Mouse (Mus musculus) MEL (cell line): Measurements from ENCODE around the gene P4ha2. TPM values are rescaled to one million over a fixed set of nuclear protein-coding genes. Genes with fewer than 3 reads are reported as not detected.

ENCODE experiments used
- DNase-seq: peaks from one replicate; pipeline ENCODE4 v3.0.0; 2011; ENCODE audit warnings: low read depth, low spot score
- H3K27ac ChIP-seq: 2 replicates; pipeline ENCODE4 v1.5.1; 2012; ENCODE audit warnings: low read depth, mild to moderate bottlenecking, control low read depth, low read length, moderate library complexity; ENCODE audit not compliant: control insufficient read depth
- H3K27me3 ChIP-seq, 2 experiments: fragments of 150-350 bp in 1 of 2; sonication (generic) in 1 of 2; 2 replicates each; pipeline ENCODE4 v1.6.1; 2012; ENCODE audit warnings: low read length in 2 of 2, mild to moderate bottlenecking in 2 of 2, improper control_type of control experiment in 1 of 2, moderate library complexity in 1 of 2; ENCODE audit not compliant: insufficient read depth in 2 of 2, control insufficient read depth in 1 of 2
- H3K36me3 ChIP-seq, 2 experiments: 2 replicates each; pipeline ENCODE4 v1.6.1; 2012 to 2014; ENCODE audit warnings: low read length in 2 of 2, improper control_type of control experiment in 1 of 2, inconsistent platforms in 1 of 2, mild to moderate bottlenecking in 1 of 2; ENCODE audit not compliant: insufficient read depth in 2 of 2, control insufficient read depth in 1 of 2
- H3K4me1 ChIP-seq, 2 experiments: fragments of 150-350 bp in 1 of 2; sonication (generic) in 1 of 2; 2 replicates each; pipeline ENCODE4 v1.6.1; 2012; ENCODE audit warnings: low read length in 2 of 2, improper control_type of control experiment in 1 of 2, mild to moderate bottlenecking in 1 of 2; ENCODE audit not compliant: insufficient read depth in 2 of 2, control insufficient read depth in 1 of 2
- H3K4me3 ChIP-seq, 2 experiments: fragments of 150-350 bp in 1 of 2; sonication (generic) in 1 of 2; 2 replicates each; pipeline ENCODE4 v1.5.1; 2012; ENCODE audit warnings: low read depth in 2 of 2, low read length in 2 of 2, mild to moderate bottlenecking in 2 of 2, moderate library complexity in 2 of 2, control low read depth in 1 of 2, improper control_type of control experiment in 1 of 2; ENCODE audit not compliant: control insufficient read depth in 1 of 2, insufficient read depth in 1 of 2
- H3K79me2 ChIP-seq: 2 replicates; pipeline ENCODE4 v1.6.1; 2012; ENCODE audit warnings: mild to moderate bottlenecking, low read length, moderate library complexity; ENCODE audit not compliant: control insufficient read depth, poor library complexity, insufficient read depth
- H3K9ac ChIP-seq: 2 replicates; pipeline ENCODE4 v1.6.1; 2012; ENCODE audit warnings: low read depth, mild to moderate bottlenecking, control low read depth, low read length, moderate library complexity; ENCODE audit not compliant: control insufficient read depth, poor library complexity, severe bottlenecking
- H3K9me3 ChIP-seq: fragments of 150-350 bp; sonication (generic); replicated peaks from 2 replicates; pipeline ENCODE4 v1.6.1; 2012; ENCODE audit warnings: mild to moderate bottlenecking, low read length, improper control_type of control experiment, moderate library complexity; ENCODE audit not compliant: insufficient read depth
- CHD1 ChIP-seq: IDR thresholded peaks from 2 replicates; pipeline ENCODE4 v1.6.1; 2012; ENCODE audit warnings: low read depth, mild to moderate bottlenecking, inconsistent platforms, low read length, improper control_type of control experiment
- CTCF ChIP-seq, 3 experiments: IDR thresholded peaks in 2 of 3; conservative IDR thresholded peaks in 1 of 3; 2 replicates each; pipeline ENCODE4 v1.5.1; 2011 to 2012; ENCODE audit warnings: low read length in 3 of 3, low read depth in 2 of 3, mild to moderate bottlenecking in 2 of 3, improper control_type of control experiment in 1 of 3, inconsistent platforms in 1 of 3, mixed read lengths in 1 of 3, moderate library complexity in 1 of 3; ENCODE audit not compliant: control insufficient read depth in 1 of 3, insufficient read depth in 1 of 3, poor library complexity in 1 of 3, severe bottlenecking in 1 of 3
- E2F4 ChIP-seq: IDR thresholded peaks from 2 replicates; pipeline ENCODE4 v1.6.1; 2011; ENCODE audit warnings: low read depth, low read length, improper control_type of control experiment, borderline replicate concordance
- EP300 ChIP-seq, 2 experiments: IDR thresholded peaks; 2 replicates each; pipeline ENCODE4 v1.6.1; 2011; ENCODE audit warnings: improper control_type of control experiment in 2 of 2, low read length in 2 of 2, low read depth in 1 of 2, mild to moderate bottlenecking in 1 of 2
- ETS1 ChIP-seq: IDR thresholded peaks from 2 replicates; pipeline ENCODE4 v1.6.1; 2012; ENCODE audit warnings: low read depth, mild to moderate bottlenecking, inconsistent platforms, low read length, improper control_type of control experiment, moderate library complexity
- GABPA ChIP-seq: IDR thresholded peaks from 2 replicates; pipeline ENCODE4 v1.6.1; 2012; ENCODE audit warnings: low read depth, mild to moderate bottlenecking, inconsistent platforms, low read length, improper control_type of control experiment, moderate library complexity
- GATA1 ChIP-seq: IDR thresholded peaks from 2 replicates; pipeline ENCODE4 v1.6.1; 2011; ENCODE audit warnings: low read depth, low read length, improper control_type of control experiment
- MAFK ChIP-seq: IDR thresholded peaks from 2 replicates; pipeline ENCODE4 v1.6.1; 2011; ENCODE audit warnings: low read depth, mild to moderate bottlenecking, low read length, improper control_type of control experiment, borderline replicate concordance
- MEF2A ChIP-seq: IDR thresholded peaks from 2 replicates; pipeline ENCODE4 v1.6.1; 2014; ENCODE audit warnings: low read depth, mild to moderate bottlenecking, inconsistent platforms, low read length, improper control_type of control experiment; ENCODE audit not compliant: poor library complexity, insufficient replicate concordance, severe bottlenecking; ENCODE audit errors: extremely low read depth
- MXI1 ChIP-seq: IDR thresholded peaks from 2 replicates; pipeline ENCODE4 v1.6.1; 2011; ENCODE audit warnings: mild to moderate bottlenecking, low read depth, low read length, improper control_type of control experiment
- MYB ChIP-seq: IDR thresholded peaks from 2 replicates; pipeline ENCODE4 v1.6.1; 2011; ENCODE audit warnings: mild to moderate bottlenecking, low read depth, low read length, improper control_type of control experiment
- MYC ChIP-seq: IDR thresholded peaks from 2 replicates; pipeline ENCODE4 v1.6.1; 2011; ENCODE audit warnings: low read depth, mild to moderate bottlenecking, low read length, improper control_type of control experiment, moderate library complexity
- NRF1 ChIP-seq: IDR thresholded peaks from 2 replicates; pipeline ENCODE4 v1.6.1; 2014; ENCODE audit warnings: low read depth, mild to moderate bottlenecking, inconsistent platforms, low read length, improper control_type of control experiment, moderate library complexity; ENCODE audit not compliant: poor library complexity, insufficient read depth, severe bottlenecking
- POLR2A ChIP-seq, 2 experiments: IDR thresholded peaks; 2 replicates each; pipeline ENCODE4 v1.6.1; 2011 to 2012; ENCODE audit warnings: low read length in 2 of 2, mild to moderate bottlenecking in 2 of 2, control low read depth in 1 of 2, improper control_type of control experiment in 1 of 2, low read depth in 1 of 2, moderate library complexity in 1 of 2; ENCODE audit not compliant: control insufficient read depth in 1 of 2, insufficient read depth in 1 of 2, poor library complexity in 1 of 2
- RCOR1 ChIP-seq: IDR thresholded peaks from 2 replicates; pipeline ENCODE4 v1.6.1; 2012; ENCODE audit warnings: low read depth, mild to moderate bottlenecking, inconsistent platforms, low read length, improper control_type of control experiment
- SMC3 ChIP-seq: IDR thresholded peaks from 2 replicates; pipeline ENCODE4 v1.6.1; 2011; ENCODE audit warnings: low read depth, low read length, improper control_type of control experiment
- UBTF ChIP-seq: IDR thresholded peaks from 2 replicates; pipeline ENCODE4 v1.6.1; 2012; ENCODE audit warnings: low read depth, mild to moderate bottlenecking, inconsistent platforms, low read length, improper control_type of control experiment, moderate library complexity, borderline replicate concordance; ENCODE audit not compliant: insufficient read depth
- USF1 ChIP-seq: IDR thresholded peaks from 2 replicates; pipeline ENCODE4 v1.6.1; 2014; ENCODE audit warnings: low read depth, mild to moderate bottlenecking, inconsistent platforms, low read length, improper control_type of control experiment, moderate library complexity
- ZMIZ1 ChIP-seq: IDR thresholded peaks from 2 replicates; pipeline ENCODE4 v1.6.1; 2012; ENCODE audit warnings: low read depth, mild to moderate bottlenecking, inconsistent platforms, low read length, improper control_type of control experiment, moderate library complexity
- polyA plus RNA-seq, 2 experiments: library from polyadenylated mRNA; stranded (reverse) in 1 of 2; unstranded in 1 of 2; fragments of >175 nt in 1 of 2; fragments of >200 nt in 1 of 2; gene quantifications; 2 replicates each; pipeline versions ENCODE4 v1.2.1 to v1.2.4; 2012; ENCODE audit warnings: low replicate concordance in 2 of 2, low read depth in 1 of 2; ENCODE audit not compliant: insufficient read length in 2 of 2, insufficient read depth in 1 of 2, missing spikeins in 1 of 2
- total RNA-seq: library from RNA; depleted of rRNA; stranded (reverse); fragments of 300-350 nt; gene quantifications from 2 replicates; pipeline ENCODE4 v1.2.3, GENCODE M21; 2012

Gene P4ha2
- total and polyA plus RNA-seq, 3 experiments = 18.6 to 57.8 TPM; not detected in 1

GRCm38 (mm10) chr11:54117096-54117495 lies 17.2 kb downstream of the P4ha2 start:
- Histone ChIP-seq H3K27ac (no peak overlapping the region), H3K79me2 (no peaks in the 10 kb centered on the region; the same call in 1 of the 2 replicates), H3K9me3 (no peaks in the 10 kb centered on the region), H3K4me1 (no peaks in the 10 kb centered on the region), H3K27me3 (no peaks in the 10 kb centered on the region), H3K36me3 (peaks cover 0 to 2% of the 10 kb centered on the region in 2 experiments; a peak in 2 of 4 replicates), H3K4me3 (no peak overlapping the region), H3K9ac (no peak overlapping the region)
- no peak for DNase-seq
- TF ChIP-seq E2F4 (no peak), ETS1 (no peak), UBTF (no peak), GATA1 (no peak), POLR2A (IDR thresholded peaks at IDR 0.05; ENCODE audit: control insufficient read depth in 1 of 2, insufficient read depth in 1 of 2, low read depth in 1 of 2, low read length in 2 of 2, poor library complexity in 1 of 2) (no peak), CHD1 (no peak), MAFK (no peak), CTCF (IDR thresholded peaks at IDR 0.05 in 2 of 3, conservative IDR thresholded peaks at IDR 0.05 in 1 of 3; ENCODE audit: control insufficient read depth in 1 of 3, insufficient read depth in 1 of 3, low read depth in 2 of 3, low read length in 3 of 3, poor library complexity in 1 of 3, severe bottlenecking in 1 of 3) (no peak), MYC (no peak), SMC3 (no peak), ZMIZ1 (no peak), GABPA (no peak), MYB (no peak), MXI1 (no peak), MEF2A (no peak), USF1 (no peak)

GRCm38 (mm10) chr11:54119126-54119525 lies 19.2 kb downstream of the P4ha2 start:
- DNase-seq = no peak
- H3K27ac ChIP-seq = no peak overlapping the region
- no peaks in the 10 kb centered on the region for H3K4me1 ChIP-seq
- no peak overlapping the region for H3K4me3 ChIP-seq
- no peaks in the 10 kb centered on the region for H3K27me3 ChIP-seq
- no peak overlapping the region for H3K9ac ChIP-seq
- TF ChIP-seq EP300 (IDR thresholded peaks at IDR 0.05; ENCODE audit: low read depth in 1 of 2, low read length in 2 of 2) (no peak), NRF1 (no peak), RCOR1 (no peak)
- H3K9me3 ChIP-seq = no peaks in the 10 kb centered on the region
- H3K36me3 ChIP-seq = no peaks in the 10 kb centered on the region; a peak in 1 of 4 replicates
- H3K79me2 ChIP-seq = no peaks in the 10 kb centered on the region; the same call in 1 of the 2 replicates
